Mouse (Mus musculus): ENCODE data around the gene Rep15.
A peak's percentile ranks its signal among the peaks of the same experiment; 100 is the strongest.

Gene Rep15

DNA sequence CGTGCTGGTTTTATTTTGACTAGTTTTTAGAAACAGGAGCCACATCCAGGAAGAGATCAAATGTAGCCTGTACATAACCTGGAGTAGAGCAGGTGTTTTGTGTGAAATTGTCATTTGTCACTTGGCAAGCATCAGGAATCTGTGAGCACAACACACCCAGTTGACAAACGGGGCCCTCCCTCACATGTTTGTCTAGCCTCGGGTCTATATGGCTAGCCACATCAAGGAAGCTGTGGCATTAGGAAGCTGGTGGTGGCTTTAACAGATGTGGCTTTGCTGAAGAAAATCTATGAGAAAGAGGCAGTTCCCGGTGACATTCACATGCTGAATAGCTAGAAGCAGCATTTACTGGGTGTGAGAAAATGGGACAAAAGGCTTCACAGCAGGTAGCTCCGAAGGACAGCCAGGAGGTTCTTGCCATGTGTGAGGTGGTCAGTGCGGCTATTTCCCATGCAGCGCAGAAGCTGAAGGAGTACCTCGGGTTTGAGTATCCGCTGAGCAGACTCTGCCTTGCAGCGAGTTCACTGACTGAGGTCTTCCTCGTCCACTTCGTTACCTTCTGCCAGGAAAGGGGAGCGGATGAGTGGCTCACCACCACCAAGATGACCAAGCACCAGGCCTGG, at the start of gene Rep15:
Gene Rep15, plus strand, starts transcription at position 282 of the 623 bp plus-strand sequence.
- DNase-seq (ENCODE audit: low spot score in 2 of 2), result no peak

GRCm38 (mm10) chr6:146984569-146984968, 47.8 kb upstream of the Rep15 start:
- no peak for DNase-seq (ENCODE audit: low spot score in 2 of 2)

GRCm38 (mm10) chr6:146994236-146994635, 38.1 kb upstream of the Rep15 start:
- peak in 1 of 2 experiments; percentile 67 for DNase-seq (ENCODE audit: low spot score in 2 of 2)

DNA sequence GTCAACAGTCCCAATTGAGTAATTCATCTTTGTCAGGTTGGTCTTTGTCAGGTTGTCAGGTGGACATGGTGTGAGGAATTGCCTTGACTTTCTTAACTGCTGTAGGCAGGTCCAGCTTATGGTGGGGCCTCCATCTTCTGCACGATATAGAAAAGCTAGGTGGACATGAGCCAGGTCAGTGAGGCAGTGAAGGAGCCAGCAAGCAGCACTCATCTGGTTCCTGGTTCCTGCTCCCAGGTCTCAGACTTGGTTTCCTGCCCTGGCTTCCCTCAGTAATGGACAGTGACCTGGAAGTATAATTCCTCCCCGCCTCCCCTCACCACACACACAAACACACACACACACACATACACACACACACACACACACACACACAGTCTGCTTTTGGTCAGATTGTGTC, 37.0 kb upstream of the Rep15 start:
- no peak for DNase-seq (ENCODE audit: low spot score in 2 of 2)

DNA sequence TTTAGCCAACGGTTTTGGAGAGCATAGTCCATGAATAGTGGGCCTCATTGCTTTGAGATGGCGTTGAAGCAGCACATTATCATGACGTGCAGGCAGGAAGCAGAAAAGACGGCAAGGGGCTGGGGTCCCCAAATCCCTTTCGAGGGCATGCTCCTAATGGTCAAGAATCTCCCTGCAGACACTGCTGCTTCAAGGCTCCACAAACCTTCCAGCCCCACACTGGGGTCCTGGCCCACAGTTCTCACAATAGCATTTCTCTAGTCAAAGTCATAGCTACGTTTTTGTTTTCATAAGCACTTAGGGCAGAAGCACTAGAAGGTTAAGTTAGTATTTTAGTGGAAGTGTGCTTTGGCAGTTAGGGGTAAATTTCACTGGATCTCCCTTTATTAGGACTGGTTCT, 36.5 kb upstream of the Rep15 start:
- no peak for DNase-seq (ENCODE audit: low spot score in 2 of 2)

DNA sequence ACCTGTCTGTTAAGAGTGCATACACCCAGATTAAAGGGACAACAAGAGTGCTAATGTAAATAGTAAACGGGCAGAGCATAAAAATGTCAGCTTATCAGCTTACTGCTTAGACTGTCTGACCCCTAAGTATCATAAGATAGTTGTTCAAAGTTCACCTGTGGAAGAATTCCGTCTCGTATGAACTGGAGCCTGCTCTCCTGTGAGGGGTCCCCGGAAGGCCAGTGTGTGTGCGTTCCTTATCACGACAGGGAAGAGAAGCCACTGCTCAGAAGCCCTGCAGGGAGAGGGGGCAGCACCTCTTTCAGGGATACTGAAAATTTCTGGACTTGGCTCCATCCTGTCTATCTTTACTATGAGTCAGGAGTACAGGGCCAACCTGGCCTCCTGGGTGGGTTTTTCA, 35.4 kb upstream of the Rep15 start:
- no peak for DNase-seq (ENCODE audit: low spot score in 2 of 2)

DNA sequence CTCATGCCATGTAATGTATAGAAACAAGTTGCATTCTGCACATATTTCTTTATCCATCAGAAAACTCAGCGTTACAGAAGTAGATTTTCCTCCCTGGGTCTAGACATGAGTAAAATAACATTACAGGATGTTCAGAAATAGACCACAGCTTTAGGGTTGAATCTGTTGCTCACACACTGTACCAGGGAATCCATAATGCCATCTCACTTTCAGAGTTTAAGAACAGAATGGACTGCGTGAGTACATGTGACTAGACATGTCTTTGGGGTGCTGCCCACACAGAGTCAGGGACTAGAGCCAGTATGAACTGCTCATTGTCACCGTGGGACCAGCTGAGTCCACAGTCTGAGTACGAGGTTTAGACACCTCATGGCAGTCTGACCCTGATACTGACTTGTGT, 33.7 kb upstream of the Rep15 start:
- no peak for DNase-seq (ENCODE audit: low spot score in 2 of 2)

GRCm38 (mm10) chr6:146999302-146999701, 33.1 kb upstream of the Rep15 start:
- no peak for DNase-seq (ENCODE audit: low spot score in 2 of 2)

GRCm38 (mm10) chr6:146999755-147000154, 32.6 kb upstream of the Rep15 start:
- no peak for DNase-seq (ENCODE audit: low spot score in 2 of 2)

DNA sequence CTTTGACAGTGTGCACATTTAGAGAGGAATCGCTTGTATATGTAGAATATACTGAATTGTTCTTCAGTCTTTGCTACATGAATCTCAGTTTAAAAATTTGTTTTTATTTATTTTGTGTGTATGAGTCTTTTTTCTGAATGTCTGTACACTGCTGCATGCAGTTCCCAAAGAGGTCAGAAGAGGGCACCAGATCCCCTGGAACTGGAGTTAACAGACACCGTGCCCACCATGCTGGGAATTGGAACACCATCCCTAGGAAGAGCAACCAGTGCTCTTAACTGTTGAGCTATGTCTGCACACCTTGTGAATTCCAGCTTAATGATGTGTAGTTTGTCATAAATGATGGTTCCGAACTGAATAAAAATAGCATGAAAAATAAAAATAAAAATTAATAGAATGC, 24.2 kb upstream of the Rep15 start:
- no peak for DNase-seq (ENCODE audit: low spot score in 2 of 2)

- no peak for DNase-seq (ENCODE audit: low spot score in 2 of 2)
Observed at GRCm38 (mm10) chr6:147010358-147010757, 22.0 kb upstream of the Rep15 start.

- DNase-seq (ENCODE audit: low spot score in 2 of 2), result no peak
Observed at GRCm38 (mm10) chr6:147010811-147011520, 21.4 kb upstream of the Rep15 start.

DNA sequence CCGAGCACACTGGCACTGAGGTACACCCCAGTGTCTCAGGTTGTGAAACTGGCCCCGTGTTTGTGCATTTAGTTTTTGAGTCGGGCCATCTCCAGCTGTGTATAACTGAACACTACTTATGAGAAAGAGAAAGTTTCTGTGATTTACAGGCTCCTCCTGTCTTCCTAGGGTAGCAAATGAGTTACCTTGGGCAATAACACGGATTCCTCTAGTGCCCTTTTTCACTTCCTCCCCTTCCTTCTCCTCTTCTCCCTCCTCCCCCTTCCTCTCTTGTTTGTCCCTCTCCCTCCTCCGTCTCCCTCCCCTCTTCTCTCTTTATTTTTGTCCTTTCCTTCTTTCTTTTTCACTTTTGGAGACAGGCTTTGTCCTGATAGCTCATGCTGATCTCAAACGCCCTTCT, 20.8 kb upstream of the Rep15 start:
- DNase-seq (ENCODE audit: low spot score in 2 of 2), result no peak

GRCm38 (mm10) chr6:147011977-147012376, 20.4 kb upstream of the Rep15 start:
- DNase-seq (ENCODE audit: low spot score in 2 of 2), result no peak

DNA sequence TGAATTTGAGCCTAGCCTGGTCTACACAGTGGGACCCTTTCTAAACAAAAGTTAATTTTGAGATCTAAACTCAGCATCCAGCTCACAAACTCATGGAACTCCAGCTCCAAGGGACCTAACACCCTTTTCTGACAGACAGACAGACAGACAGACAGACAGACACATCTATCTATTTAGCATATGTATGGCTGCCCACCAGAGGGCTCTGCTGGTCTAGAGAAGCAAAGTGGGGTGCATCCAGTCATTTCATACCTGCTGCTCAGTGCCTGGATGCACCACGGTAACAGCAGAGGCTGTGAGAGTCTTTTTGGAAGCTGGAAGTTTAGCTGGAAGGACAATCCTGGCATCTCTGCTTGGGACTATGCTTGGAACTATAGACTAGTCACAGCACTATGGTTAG, 18.8 kb upstream of the Rep15 start:
- DNase-seq (ENCODE audit: low spot score in 2 of 2), result peak in 1 of 2 experiments; percentile 38

DNA sequence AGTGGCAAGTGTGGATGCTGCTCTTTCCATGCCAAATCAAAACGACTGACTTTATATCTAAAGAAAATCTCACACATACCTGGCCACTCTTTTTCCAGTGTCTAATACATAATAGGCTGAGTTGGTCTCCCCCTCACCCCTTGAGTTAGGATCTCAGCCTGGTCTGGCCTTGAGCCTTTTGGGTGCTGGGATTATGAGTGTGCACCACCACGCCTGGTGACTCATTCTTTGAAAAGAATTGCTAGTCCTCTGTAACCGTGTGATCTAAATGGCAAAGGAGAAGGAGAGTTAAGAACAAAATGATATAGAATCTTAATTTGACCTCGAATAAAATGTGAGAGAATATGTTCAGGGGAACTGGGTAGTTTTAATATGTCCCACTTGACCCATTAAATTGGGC, 14.5 kb upstream of the Rep15 start:
- DNase-seq (ENCODE audit: low spot score in 2 of 2), result no peak

- DNase-seq (ENCODE audit: low spot score in 2 of 2), result peak in 1 of 2 experiments; percentile 51
Observed at GRCm38 (mm10) chr6:147018364-147018763, 14.0 kb upstream of the Rep15 start.

- peak in 1 of 2 experiments; percentile 30 for DNase-seq (ENCODE audit: low spot score in 2 of 2)
Observed at GRCm38 (mm10) chr6:147021181-147021580, 11.2 kb upstream of the Rep15 start.

DNA sequence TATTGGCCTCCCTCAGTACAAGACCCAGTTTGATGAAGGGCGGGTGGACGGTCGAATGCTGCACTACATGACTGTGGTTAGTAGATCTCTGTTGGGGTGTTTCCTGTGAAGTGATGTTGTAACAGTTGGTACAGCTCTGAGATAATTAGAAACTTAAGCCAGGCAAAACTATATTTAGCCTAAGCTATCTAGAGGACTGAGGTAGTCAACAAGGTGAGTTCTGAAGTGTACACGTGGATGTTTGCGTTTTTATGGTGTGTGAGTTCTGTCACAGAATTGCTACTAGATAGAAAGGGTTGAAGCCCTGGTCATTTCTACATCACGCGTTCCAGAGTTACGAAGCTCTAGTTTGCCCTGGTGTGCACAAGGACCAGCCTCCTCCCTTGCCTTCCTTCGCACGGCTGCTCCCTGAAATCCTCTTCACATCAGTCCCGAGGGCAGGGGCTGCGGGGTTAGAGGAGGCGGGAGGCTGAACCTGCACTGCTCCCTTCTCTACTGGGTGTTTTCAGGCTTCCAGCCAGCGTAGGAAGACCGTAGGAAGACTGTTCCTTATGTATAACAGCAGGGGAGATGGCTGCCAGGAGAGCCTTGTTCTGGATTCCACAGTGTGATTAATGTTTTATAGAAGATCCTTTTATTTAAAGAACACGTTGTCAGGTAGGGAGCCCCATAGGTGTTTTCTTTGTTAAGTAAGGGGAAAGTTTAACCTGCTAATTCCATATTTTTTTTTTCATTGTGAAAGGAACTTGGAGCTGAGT, 9.8 kb upstream of the Rep15 start:
- DNase-seq (ENCODE audit: low spot score in 2 of 2), result peak in 1 of 2 experiments; percentile 55

DNA sequence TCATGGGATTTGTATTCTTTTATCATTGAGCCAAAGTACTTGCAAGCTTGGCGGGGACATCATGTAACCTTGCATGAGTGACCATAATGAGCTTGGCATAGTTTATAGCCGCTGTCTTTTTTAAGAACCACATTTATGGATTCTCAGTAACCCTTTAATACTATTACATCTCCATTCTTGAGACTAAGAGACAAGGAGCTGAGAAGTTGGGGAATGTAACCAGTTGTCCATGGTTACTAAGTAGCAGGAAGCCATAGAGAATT, 9.3 kb upstream of the Rep15 start:
- no peak for DNase-seq (ENCODE audit: low spot score in 2 of 2)

GRCm38 (mm10) chr6:147023568-147023967, 8.8 kb upstream of the Rep15 start:
- DNase-seq (ENCODE audit: low spot score in 2 of 2), result no peak

DNA sequence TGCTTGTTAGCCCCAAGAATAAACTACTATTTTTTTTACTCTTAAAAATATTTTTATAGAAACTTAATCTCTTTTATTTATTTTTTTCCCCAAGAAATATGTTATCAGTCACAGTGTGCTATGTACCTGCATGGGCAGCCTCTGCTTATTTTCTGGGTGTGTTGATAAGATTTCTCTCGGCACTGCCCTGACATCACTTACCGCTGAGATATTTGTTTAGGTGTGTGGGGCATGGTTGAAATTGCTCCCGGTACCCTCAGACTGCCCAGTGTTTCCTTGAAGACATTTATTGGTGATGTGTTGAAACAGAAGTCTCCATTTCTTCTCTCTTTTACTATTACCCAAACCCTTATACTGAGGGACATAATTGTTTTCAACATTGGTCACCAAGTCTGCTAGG, 7.6 kb upstream of the Rep15 start:
- DNase-seq (ENCODE audit: low spot score in 2 of 2), result no peak

- no peak for DNase-seq (ENCODE audit: low spot score in 2 of 2)
Observed at GRCm38 (mm10) chr6:147028396-147028795, 4.0 kb upstream of the Rep15 start.

Measured in urinary bladder, postnatal 4 days (tissue).